Mouse (Mus musculus) forebrain, embryonic 15.5 days (tissue): ENCODE data around the gene Ugt2b34. TPM values are rescaled to one million over a fixed set of nuclear protein-coding genes. Genes with fewer than 3 reads are reported as not detected.
"Not testable (repeated sequence)": the region's sequence is repeated elsewhere in the genome, so short reads cannot be mapped to it uniquely, and the experiment has no call there.

Experiments
- ATAC-seq: fragments of 200-750 bp; cut with Nextera tagmentation; replicated peaks from 2 replicates; pipeline ENCODE4 v1.8.0; 2017; ENCODE audit warnings: mild to moderate bottlenecking, moderate TSS enrichment, moderate library complexity
- H3K27ac ChIP-seq: fragments of 300-500 bp; sonication (generic); replicated peaks from 2 replicates; pipeline ENCODE4 v1.5.1; 2015; ENCODE audit warnings: mild to moderate bottlenecking, inconsistent platforms
- H3K27me3 ChIP-seq: fragments of 300-500 bp; sonication (generic); 2 replicates; pipeline ENCODE4 v1.6.1; 2015; ENCODE audit warnings: inconsistent platforms
- H3K36me3 ChIP-seq: fragments of 300-500 bp; sonication (generic); 2 replicates; pipeline ENCODE4 v1.6.1; 2015; ENCODE audit warnings: mild to moderate bottlenecking, inconsistent platforms
- H3K4me1 ChIP-seq: fragments of 300-500 bp; sonication (generic); 2 replicates; pipeline ENCODE4 v1.6.1; 2015; ENCODE audit warnings: inconsistent platforms
- H3K4me2 ChIP-seq: fragments of 300-500 bp; sonication (generic); replicated peaks from 2 replicates; pipeline ENCODE4 v1.6.1; 2015; ENCODE audit warnings: mild to moderate bottlenecking, inconsistent platforms
- H3K4me3 ChIP-seq: fragments of 300-500 bp; sonication (generic); 2 replicates; pipeline ENCODE4 v1.5.1; 2015; ENCODE audit warnings: mild to moderate bottlenecking, inconsistent platforms
- H3K9ac ChIP-seq: fragments of 300-500 bp; sonication (generic); replicated peaks from 2 replicates; pipeline ENCODE4 v1.6.1; 2015; ENCODE audit warnings: mild to moderate bottlenecking, inconsistent platforms
- H3K9me3 ChIP-seq: fragments of 300-500 bp; sonication (generic); 2 replicates; pipeline ENCODE4 v1.6.1; 2016; ENCODE audit warnings: inconsistent platforms
- WGBS: fragments of 180-500 bp; shearing (Covaris S2); methylation state at CpG from one replicate; pipeline ENCODE4 v1.1.7; 2015; ENCODE audit warnings: mixed read lengths; 5-methylcytosine and 5-hydroxymethylcytosine counted together
- polyA plus RNA-seq: library from polyadenylated mRNA; unstranded; fragments of >200 nt; fragmentation: Nextera tagmentation; extraction: Ambion mirVana; gene quantifications from 2 replicates; pipeline ENCODE4 v1.2.1, GENCODE M21; 2015

Gene Ugt2b34
- polyA plus RNA-seq, 1 experiment from 2014 or later, result not detected

DNA sequence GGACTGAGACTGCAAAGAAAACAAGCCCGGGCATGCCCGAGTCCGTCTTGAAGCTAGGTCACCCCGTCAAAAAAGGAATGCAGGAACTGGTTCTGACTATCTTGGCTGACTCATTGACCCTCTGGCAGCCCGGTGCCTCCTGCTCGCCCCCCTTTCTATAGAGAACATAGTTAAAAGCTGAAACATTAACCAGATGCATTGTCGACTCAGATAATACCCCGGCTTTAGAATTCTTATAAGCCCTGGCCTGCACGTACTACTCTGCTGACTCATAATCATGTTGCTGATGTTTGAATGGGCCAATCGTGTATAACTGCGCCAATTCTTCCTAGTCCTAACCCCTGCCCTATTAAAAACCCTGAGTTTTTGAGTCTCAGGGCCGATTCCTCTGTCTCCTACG is 50.2 kb downstream of the Ugt2b34 start:
- H3K27ac ChIP-seq, H3K9ac ChIP-seq, H3K27me3 ChIP-seq, H3K9me3 ChIP-seq, H3K4me1 ChIP-seq, H3K4me2 ChIP-seq, H3K36me3 ChIP-seq, ATAC-seq, H3K4me3 ChIP-seq: not testable (repeated sequence)
- 81% methylated on average over 13 of the region's 13 CpGs for WGBS

DNA sequence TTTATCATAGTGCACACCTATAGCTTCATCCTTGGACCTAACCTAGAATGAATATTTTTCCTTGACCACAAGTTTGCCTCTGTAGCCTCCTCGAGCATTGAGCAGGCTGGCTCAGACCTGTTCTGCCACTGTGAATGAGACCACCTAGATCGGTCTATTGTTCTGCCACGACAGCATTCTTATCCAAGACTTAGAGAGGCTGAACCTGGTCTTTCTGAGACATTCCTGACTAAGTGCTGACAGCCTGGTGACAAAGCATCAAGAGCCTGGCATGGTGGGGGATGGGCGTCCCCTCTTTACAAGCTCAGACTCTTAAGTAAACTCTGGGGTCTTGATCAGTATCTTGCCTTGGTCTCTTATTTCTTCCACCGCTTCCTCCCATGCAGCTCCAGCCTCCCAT is 55.1 kb downstream of the Ugt2b34 start:
- ATAC-seq, result no peak
- 46% methylated on average over 5 of the region's 5 CpGs for WGBS
- no peak overlapping the region for H3K27ac ChIP-seq

DNA sequence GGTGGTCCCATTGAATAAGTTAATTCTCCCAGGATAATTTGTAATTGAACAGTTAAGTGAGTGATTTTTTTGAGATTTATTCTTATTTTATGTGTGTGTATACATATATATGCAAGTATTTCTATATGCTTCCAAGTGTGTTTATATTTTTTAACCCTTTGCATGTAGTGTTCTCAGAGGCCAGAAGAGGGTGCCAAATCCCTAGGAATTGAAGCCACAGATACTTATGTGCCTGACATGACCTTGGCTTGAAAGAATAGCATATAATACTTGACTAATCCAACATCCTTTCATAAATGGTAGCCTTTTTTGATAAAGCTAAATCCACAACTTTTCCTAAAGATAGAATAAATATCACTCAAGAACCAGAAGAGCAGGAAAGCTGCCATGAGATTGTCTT is 56.6 kb downstream of the Ugt2b34 start:
- no peaks in the 10 kb centered on the region for H3K36me3 ChIP-seq
- H3K4me1 ChIP-seq, result no peaks in the 10 kb centered on the region
- H3K4me2 ChIP-seq, result no peak overlapping the region
- no peak overlapping the region for H3K4me3 ChIP-seq
- ATAC-seq, result no peak
- no peaks in the 10 kb centered on the region for H3K9me3 ChIP-seq
- H3K9ac ChIP-seq, result no peak overlapping the region
- no peaks in the 10 kb centered on the region for H3K27me3 ChIP-seq
- H3K27ac ChIP-seq, result no peak overlapping the region

More for the DNA sequence above, 55.1 kb downstream of the Ugt2b34 start:
- Histone ChIP-seq H3K36me3 (no peaks in the 10 kb centered on the region), H3K4me1 (no peaks in the 10 kb centered on the region), H3K9me3 (no peaks in the 10 kb centered on the region), H3K9ac (no peak overlapping the region), H3K4me2 (no peak overlapping the region), H3K27me3 (no peaks in the 10 kb centered on the region), H3K4me3 (no peak overlapping the region)

DNA sequence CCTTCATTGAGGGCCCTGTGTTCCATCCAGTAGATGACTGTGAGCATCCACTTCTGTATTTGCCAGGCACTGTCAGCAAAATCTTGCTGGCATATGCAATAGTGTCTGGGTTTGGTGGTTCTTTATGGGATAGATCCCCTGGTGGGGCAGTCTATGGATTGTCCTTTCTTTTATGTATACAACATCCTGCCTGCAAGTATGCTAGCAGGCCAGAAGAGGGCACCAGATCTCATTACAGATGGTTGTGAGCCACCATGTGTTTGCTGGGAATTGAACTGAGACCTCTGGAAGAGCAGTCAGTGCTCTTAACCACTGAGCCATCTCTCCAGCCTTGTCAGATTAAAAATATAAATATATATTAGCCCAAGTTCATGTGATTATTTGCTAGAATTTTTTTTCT is 65.5 kb downstream of the Ugt2b34 start:
- not testable (repeated sequence) for H3K27ac ChIP-seq, H3K36me3 ChIP-seq, H3K9me3 ChIP-seq, H3K4me3 ChIP-seq, H3K4me1 ChIP-seq, ATAC-seq, H3K4me2 ChIP-seq, H3K27me3 ChIP-seq, H3K9ac ChIP-seq

DNA sequence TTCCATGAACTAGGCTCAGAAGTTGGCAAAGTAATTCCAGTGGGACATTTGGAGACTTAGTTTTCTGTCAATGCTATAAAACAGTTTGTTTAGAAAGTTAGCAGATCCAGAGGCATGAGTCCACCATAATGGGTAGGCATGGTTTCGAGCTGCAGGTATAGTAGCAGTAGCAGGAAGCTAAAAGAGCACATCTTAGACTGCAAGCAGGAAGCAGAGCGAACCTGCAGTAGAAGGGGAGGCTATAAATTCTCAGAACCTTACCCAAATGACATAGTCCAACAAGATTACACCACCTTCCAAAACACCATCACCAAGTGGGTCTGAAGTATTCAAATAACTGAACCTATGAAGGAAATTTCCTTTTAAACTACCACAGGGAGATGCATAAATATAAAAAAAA is 66.5 kb downstream of the Ugt2b34 start:
- no peak overlapping the region for H3K9ac ChIP-seq
- H3K4me2 ChIP-seq, result no peak overlapping the region
- ATAC-seq, result no peak
- peaks cover 16% of the 10 kb centered on the region for H3K36me3 ChIP-seq
- no peak overlapping the region for H3K27ac ChIP-seq
- WGBS, result 99% methylated on average over 2 of the region's 2 CpGs
- no peaks in the 10 kb centered on the region for H3K27me3 ChIP-seq
- no peaks in the 10 kb centered on the region for H3K9me3 ChIP-seq
- no peak overlapping the region for H3K4me3 ChIP-seq
- no peaks in the 10 kb centered on the region for H3K4me1 ChIP-seq

Other genes starting within 250 kb of the Ugt2b34 start
- not detected in 2 replicates for gene Tmprss11b, start 230.6 kb downstream of the Ugt2b34 start, polyA plus RNA-seq
- not detected in 2 replicates for gene Tmprss11e, start 161.1 kb downstream of the Ugt2b34 start, polyA plus RNA-seq
- 40.6 and 43.1 TPM in 2 replicates for gene Ythdc1, start 102.7 kb downstream of the Ugt2b34 start, polyA plus RNA-seq
- gene Ugt2b1, start 19.6 kb upstream of the Ugt2b34 start, polyA plus RNA-seq, result not detected in 2 replicates
- gene Ugt2b35, start 93.9 kb upstream of the Ugt2b34 start, polyA plus RNA-seq, result not detected in 2 replicates
- 0.09 TPM in 1 of 2 replicates, not detected in the other for gene Ugt2b36, start 185.6 kb upstream of the Ugt2b34 start, polyA plus RNA-seq
- not detected in 2 replicates for gene Ugt2b5, start 233.4 kb upstream of the Ugt2b34 start, polyA plus RNA-seq